Mouse (Mus musculus) heart, adult 2 months (tissue): ENCODE measurements around the gene Macrod2.

Experiments used
- CTCF ChIP-seq: fragments of 200-600 bp; IDR thresholded peaks from 2 replicates; pipeline ENCODE4 v1.8.1; 2022; ENCODE audit warnings: antibody characterized with exemption, mild to moderate bottlenecking, moderate library complexity
- EP300 ChIP-seq: fragments of 200-500 bp; IDR thresholded peaks from 2 replicates; pipeline ENCODE4 v1.6.1; 2011; ENCODE audit warnings: low read depth, low read length, control low read depth; ENCODE audit not compliant: insufficient read depth
- POLR2A ChIP-seq: fragments of 200-500 bp; IDR thresholded peaks from 2 replicates; pipeline ENCODE4 v1.6.1; 2011; ENCODE audit warnings: mild to moderate bottlenecking, low read depth, low read length, control low read depth; ENCODE audit not compliant: insufficient read depth

- no peak for TF ChIP-seq POLR2A
- TF ChIP-seq CTCF, result no peak
- no peak for TF ChIP-seq EP300
These were observed 281.6 kb downstream of the Macrod2 start for GRCm38 (mm10) chr2:140676728-140677127.
